Mouse (Mus musculus): ENCODE measurements around the gene Ushbp1. TPM values are rescaled to one million over a fixed set of nuclear protein-coding genes. Genes with fewer than 3 reads are reported as not detected.

Gene Ushbp1
- polyA plus RNA-seq, 1 experiment from 2014 or later = 5.6 TPM

GRCm38 (mm10) chr8:71391696-71392095 lies 3.9 kb downstream of the Ushbp1 start:
- H3K9me3 ChIP-seq (ENCODE audit: low read length) = no peaks in the 10 kb centered on the region
- ATAC-seq (no peak), DNase-seq (no peak)
- no peak overlapping the region for H3K9ac ChIP-seq (replicated peaks)
- 91% methylated on average over 2 of the region's 2 CpGs for WGBS (ENCODE audit: insufficient replicate concordance)
- H3K4me2 ChIP-seq (ENCODE audit: low read depth, low read length) = no peak overlapping the region
- peaks cover 8% of the 10 kb centered on the region for H3K4me1 ChIP-seq (ENCODE audit: insufficient read depth)
- no peak overlapping the region for H3K4me3 ChIP-seq (ENCODE audit: low read depth, low read length)
- H3K27ac ChIP-seq (ENCODE audit: low read depth) = no peak overlapping the region
- H3K36me3 ChIP-seq (replicated peaks; ENCODE audit: insufficient read depth, low read length) = no peaks in the 10 kb centered on the region
- no peak for TF ChIP-seq CTCF (IDR thresholded peaks at IDR 0.05; ENCODE audit: low read depth)
- TF ChIP-seq EP300 (IDR thresholded peaks at IDR 0.05; ENCODE audit: low read depth) = no peak
- H3K27me3 ChIP-seq (ENCODE audit: insufficient read depth, low read length) = no peaks in the 10 kb centered on the region

GRCm38 (mm10) chr8:71388267-71388666 lies 7.3 kb downstream of the Ushbp1 start:
- Histone ChIP-seq H3K27ac (ENCODE audit: low read depth) (no peak overlapping the region), H3K27me3 (ENCODE audit: insufficient read depth, low read length) (no peaks in the 10 kb centered on the region), H3K4me2 (ENCODE audit: low read depth, low read length) (no peak overlapping the region), H3K9me3 (ENCODE audit: low read length) (no peaks in the 10 kb centered on the region), H3K4me3 (ENCODE audit: low read depth, low read length) (no peak overlapping the region), H3K4me1 (ENCODE audit: insufficient read depth) (peaks cover 9% of the 10 kb centered on the region), H3K9ac (replicated peaks) (no peak overlapping the region), H3K36me3 (replicated peaks; ENCODE audit: insufficient read depth, low read length) (no peaks in the 10 kb centered on the region)
- TF ChIP-seq CTCF (IDR thresholded peaks at IDR 0.05; ENCODE audit: low read depth) = no peak
- no peak for TF ChIP-seq EP300 (IDR thresholded peaks at IDR 0.05; ENCODE audit: low read depth)
- no peak for ATAC-seq
- no peak for DNase-seq
- 30% methylated on average over 1 of the region's 1 CpGs for WGBS (ENCODE audit: insufficient replicate concordance)

- no peak for TF ChIP-seq EP300 (IDR thresholded peaks at IDR 0.05; ENCODE audit: low read depth)
- TF ChIP-seq CTCF (IDR thresholded peaks at IDR 0.05; ENCODE audit: low read depth) = no peak; the same call in 1 of the 2 replicates
- peaks cover 15% of the 10 kb centered on the region for H3K4me1 ChIP-seq (ENCODE audit: insufficient read depth)
- H3K9me3 ChIP-seq (ENCODE audit: low read length) = no peaks in the 10 kb centered on the region
- ATAC-seq = no peak
- H3K4me3 ChIP-seq (ENCODE audit: low read depth, low read length) = no peak overlapping the region
- H3K9ac ChIP-seq (replicated peaks) = no peak overlapping the region
- 78% methylated on average over 12 of the region's 12 CpGs for WGBS (ENCODE audit: insufficient replicate concordance)
- no peak for DNase-seq
- H3K27ac ChIP-seq (ENCODE audit: low read depth) = no peak overlapping the region
- H3K4me2 ChIP-seq (ENCODE audit: low read depth, low read length) = no peak overlapping the region
- no peaks in the 10 kb centered on the region for H3K36me3 ChIP-seq (replicated peaks; ENCODE audit: insufficient read depth, low read length)
- H3K27me3 ChIP-seq (ENCODE audit: insufficient read depth, low read length) = peaks cover 12% of the 10 kb centered on the region
These were observed 10.3 kb downstream of the Ushbp1 start for GRCm38 (mm10) chr8:71385212-71385835.

- H3K9ac ChIP-seq (replicated peaks) = peak overlapping the region; percentile 46; the same call in 1 of the 2 replicates
- no peak for DNase-seq
- peak overlapping the region; percentile 92; the same call in 1 of the 2 replicates for H3K4me2 ChIP-seq (ENCODE audit: low read depth, low read length)
- peak overlapping the region; percentile 96 for H3K27ac ChIP-seq (ENCODE audit: low read depth)
- no peaks in the 10 kb centered on the region for H3K36me3 ChIP-seq (replicated peaks; ENCODE audit: insufficient read depth, low read length)
- 48% methylated on average over 3 of the region's 3 CpGs for WGBS (ENCODE audit: insufficient replicate concordance)
- H3K9me3 ChIP-seq (ENCODE audit: low read length) = no peaks in the 10 kb centered on the region
- peak; percentile 22 for ATAC-seq
- TF ChIP-seq CTCF (IDR thresholded peaks at IDR 0.05; ENCODE audit: low read depth) (no peak), EP300 (IDR thresholded peaks at IDR 0.05; ENCODE audit: low read depth) (no peak)
- peaks cover 16% of the 10 kb centered on the region for H3K27me3 ChIP-seq (ENCODE audit: insufficient read depth, low read length)
- H3K4me1 ChIP-seq (ENCODE audit: insufficient read depth) = peaks cover 22% of the 10 kb centered on the region
- no peak overlapping the region for H3K4me3 ChIP-seq (ENCODE audit: low read depth, low read length)
These were observed 11.7 kb downstream of the Ushbp1 start for GRCm38 (mm10) chr8:71383860-71384259.

- Histone ChIP-seq H3K27ac (ENCODE audit: low read depth) (peak overlapping the region; percentile 96), H3K4me1 (ENCODE audit: insufficient read depth) (peaks cover 24% of the 10 kb centered on the region), H3K4me2 (ENCODE audit: low read depth, low read length) (peak overlapping the region; percentile 92), H3K9me3 (ENCODE audit: low read length) (no peaks in the 10 kb centered on the region), H3K27me3 (ENCODE audit: insufficient read depth, low read length) (peaks cover 16% of the 10 kb centered on the region), H3K9ac (replicated peaks) (peak overlapping the region; percentile 46), H3K36me3 (replicated peaks; ENCODE audit: insufficient read depth, low read length) (no peaks in the 10 kb centered on the region), H3K4me3 (ENCODE audit: low read depth, low read length) (no peak overlapping the region)
- WGBS (ENCODE audit: insufficient replicate concordance) = 44% methylated on average over 12 of the region's 12 CpGs
- TF ChIP-seq CTCF (IDR thresholded peaks at IDR 0.05; ENCODE audit: low read depth) = no peak
- peak; percentile 31; the same call in 1 of the 2 replicates for TF ChIP-seq EP300 (IDR thresholded peaks at IDR 0.05; ENCODE audit: low read depth)
- ATAC-seq (peak; percentile 22), DNase-seq (peak; percentile 59)
These were observed 12.2 kb downstream of the Ushbp1 start for GRCm38 (mm10) chr8:71383396-71383795.

- Histone ChIP-seq H3K27ac (ENCODE audit: low read depth) (peak overlapping the region; percentile 96), H3K4me3 (ENCODE audit: low read depth, low read length) (peak overlapping the region; percentile 70), H3K9ac (replicated peaks) (peak overlapping the region; percentile 78), H3K4me1 (ENCODE audit: insufficient read depth) (peaks cover 23% of the 10 kb centered on the region), H3K36me3 (replicated peaks; ENCODE audit: insufficient read depth, low read length) (peaks cover 7% of the 10 kb centered on the region; the same call in 1 of the 2 replicates), H3K9me3 (ENCODE audit: low read length) (no peaks in the 10 kb centered on the region), H3K27me3 (ENCODE audit: insufficient read depth, low read length) (peaks cover 16% of the 10 kb centered on the region), H3K4me2 (ENCODE audit: low read depth, low read length) (peak overlapping the region; percentile 92)
- ATAC-seq = peak; percentile 82
- WGBS (ENCODE audit: insufficient replicate concordance) = 6% methylated on average over 48 of the region's 80 CpGs
- no peak for TF ChIP-seq EP300 (IDR thresholded peaks at IDR 0.05; ENCODE audit: low read depth)
- TF ChIP-seq CTCF (IDR thresholded peaks at IDR 0.05; ENCODE audit: low read depth) = no peak
- peak; percentile 88 for DNase-seq
These were observed 13.3 kb downstream of the Ushbp1 start for GRCm38 (mm10) chr8:71381971-71382961.

Data from liver, postnatal 0 days (tissue).